Mouse (Mus musculus): Measurements from ENCODE around the gene Sept9. TPM values are rescaled to one million over a fixed set of nuclear protein-coding genes. Genes with fewer than 3 reads are reported as not detected.

The Sept9 gene
- polyA plus RNA-seq, 1 experiment from 2014 or later, result 149 TPM

- Histone ChIP-seq H3K27me3 (ENCODE audit: insufficient read depth, low read length) (peaks cover 34% of the 10 kb centered on the region), H3K4me2 (peak overlapping the region; percentile 49; the same call in 1 of the 2 replicates), H3K4me3 (ENCODE audit: low read depth, low read length) (peak overlapping the region; percentile 4; the same call in 1 of the 2 replicates), H3K9ac (peak overlapping the region; percentile 3; the same call in 1 of the 2 replicates), H3K4me1 (ENCODE audit: insufficient read depth) (peaks cover 5% of the 10 kb centered on the region), H3K27ac (ENCODE audit: low read depth) (no peak overlapping the region), H3K36me3 (ENCODE audit: insufficient read depth) (no peaks in the 10 kb centered on the region), H3K9me3 (ENCODE audit: low read depth, low read length) (no peaks in the 10 kb centered on the region)
- TF ChIP-seq CTCF (IDR thresholded peaks at IDR 0.05; ENCODE audit: low read depth), result no peak
- no peak; the same call in 1 of the 2 replicates for ATAC-seq (ENCODE audit: insufficient read depth)
- WGBS, result 3% methylated on average over 9 of the region's 9 CpGs
- DNase-seq, result no peak
Measured at GRCm38 (mm10) chr11:117395228-117395627, 195.8 kb downstream of the Sept9 start.

GRCm38 (mm10) chr11:117396929-117397328, 197.5 kb downstream of the Sept9 start:
- Histone ChIP-seq H3K4me2 (no peak overlapping the region), H3K27me3 (ENCODE audit: insufficient read depth, low read length) (peaks cover 34% of the 10 kb centered on the region), H3K9me3 (ENCODE audit: low read depth, low read length) (no peaks in the 10 kb centered on the region), H3K4me1 (ENCODE audit: insufficient read depth) (peaks cover 5% of the 10 kb centered on the region), H3K27ac (ENCODE audit: low read depth) (no peak overlapping the region), H3K9ac (no peak overlapping the region), H3K36me3 (ENCODE audit: insufficient read depth) (no peaks in the 10 kb centered on the region), H3K4me3 (ENCODE audit: low read depth, low read length) (no peak overlapping the region)
- no peak for ATAC-seq (ENCODE audit: insufficient read depth)
- no peak for TF ChIP-seq CTCF (IDR thresholded peaks at IDR 0.05; ENCODE audit: low read depth)
- 82% methylated on average over 3 of the region's 3 CpGs for WGBS
- no peak for DNase-seq

GRCm38 (mm10) chr11:117397755-117398154, 198.3 kb downstream of the Sept9 start:
- 28% methylated on average over 4 of the region's 4 CpGs for whole genome bisulfite sequencing
- H3K27ac ChIP-seq (ENCODE audit: low read depth), result no peak overlapping the region

GRCm38 (mm10) chr11:117398191-117398590, 198.7 kb downstream of the Sept9 start:
- no peaks in the 10 kb centered on the region for H3K9me3 ChIP-seq (ENCODE audit: low read depth, low read length)
- no peak overlapping the region for H3K9ac ChIP-seq
- DNase-seq (no peak), ATAC-seq (ENCODE audit: insufficient read depth) (no peak)
- 26% methylated on average over 7 of the region's 7 CpGs for WGBS
- no peak overlapping the region for H3K4me3 ChIP-seq (ENCODE audit: low read depth, low read length)
- peaks cover 31% of the 10 kb centered on the region for H3K27me3 ChIP-seq (ENCODE audit: insufficient read depth, low read length)
- no peak overlapping the region for H3K27ac ChIP-seq (ENCODE audit: low read depth)
- no peaks in the 10 kb centered on the region for H3K36me3 ChIP-seq (ENCODE audit: insufficient read depth)
- no peak for TF ChIP-seq CTCF (IDR thresholded peaks at IDR 0.05; ENCODE audit: low read depth)
- H3K4me2 ChIP-seq, result no peak overlapping the region
- peaks cover 5% of the 10 kb centered on the region for H3K4me1 ChIP-seq (ENCODE audit: insufficient read depth)

More at GRCm38 (mm10) chr11:117397755-117398154, 198.3 kb downstream of the Sept9 start:
- peak; percentile 40 for DNase-seq
- no peak overlapping the region for H3K4me3 ChIP-seq (ENCODE audit: low read depth, low read length)
- no peaks in the 10 kb centered on the region for H3K9me3 ChIP-seq (ENCODE audit: low read depth, low read length)
- H3K36me3 ChIP-seq (ENCODE audit: insufficient read depth), result no peaks in the 10 kb centered on the region
- no peak overlapping the region for H3K4me2 ChIP-seq
- peaks cover 5% of the 10 kb centered on the region for H3K4me1 ChIP-seq (ENCODE audit: insufficient read depth)
- TF ChIP-seq CTCF (IDR thresholded peaks at IDR 0.05; ENCODE audit: low read depth), result peak; percentile 51
- peaks cover 34% of the 10 kb centered on the region for H3K27me3 ChIP-seq (ENCODE audit: insufficient read depth, low read length)
- ATAC-seq (ENCODE audit: insufficient read depth), result no peak
- H3K9ac ChIP-seq, result no peak overlapping the region

GRCm38 (mm10) chr11:117401583-117402367, 202.3 kb downstream of the Sept9 start:
- peak; percentile 46 for TF ChIP-seq CTCF (IDR thresholded peaks at IDR 0.05; ENCODE audit: low read depth)
- Histone ChIP-seq H3K4me2 (no peak overlapping the region), H3K9ac (no peak overlapping the region), H3K27me3 (ENCODE audit: insufficient read depth, low read length) (peaks cover 11% of the 10 kb centered on the region; the same call in 1 of the 2 replicates), H3K36me3 (ENCODE audit: insufficient read depth) (no peaks in the 10 kb centered on the region), H3K4me1 (ENCODE audit: insufficient read depth) (0 out of 2 replicates have a peak, but pooled peaks cover under 1% of the 10 kb centered on the region), H3K27ac (ENCODE audit: low read depth) (no peak overlapping the region), H3K9me3 (ENCODE audit: low read depth, low read length) (no peaks in the 10 kb centered on the region), H3K4me3 (ENCODE audit: low read depth, low read length) (no peak overlapping the region)
- ATAC-seq (ENCODE audit: insufficient read depth) (no peak), DNase-seq (no peak)
- WGBS, result 81% methylated on average over 10 of the region's 10 CpGs

- Histone ChIP-seq H3K36me3 (ENCODE audit: insufficient read depth) (no peaks in the 10 kb centered on the region), H3K27me3 (ENCODE audit: insufficient read depth, low read length) (peaks cover 11% of the 10 kb centered on the region; the same call in 1 of the 2 replicates), H3K4me3 (ENCODE audit: low read depth, low read length) (no peak overlapping the region), H3K9ac (no peak overlapping the region), H3K4me2 (no peak overlapping the region), H3K9me3 (ENCODE audit: low read depth, low read length) (no peaks in the 10 kb centered on the region), H3K4me1 (ENCODE audit: insufficient read depth) (peaks cover 4% of the 10 kb centered on the region; the same call in 1 of the 2 replicates), H3K27ac (ENCODE audit: low read depth) (no peak overlapping the region)
- WGBS, result 73% methylated on average over 11 of the region's 11 CpGs
- no peak for TF ChIP-seq CTCF (IDR thresholded peaks at IDR 0.05; ENCODE audit: low read depth)
- no peak for DNase-seq
- no peak for ATAC-seq (ENCODE audit: insufficient read depth)
Measured at GRCm38 (mm10) chr11:117402550-117402949, 203.1 kb downstream of the Sept9 start.

- 82% methylated on average over 6 of the region's 6 CpGs for WGBS
- no peaks in the 10 kb centered on the region for H3K9me3 ChIP-seq (ENCODE audit: low read depth, low read length)
- DNase-seq (no peak), ATAC-seq (ENCODE audit: insufficient read depth) (no peak)
- TF ChIP-seq CTCF (IDR thresholded peaks at IDR 0.05; ENCODE audit: low read depth), result no peak
- H3K9ac ChIP-seq, result no peak overlapping the region
- H3K4me1 ChIP-seq (ENCODE audit: insufficient read depth), result peaks cover 4% of the 10 kb centered on the region; the same call in 1 of the 2 replicates
- H3K36me3 ChIP-seq (ENCODE audit: insufficient read depth), result no peaks in the 10 kb centered on the region
- no peak overlapping the region for H3K27ac ChIP-seq (ENCODE audit: low read depth)
- H3K4me2 ChIP-seq, result no peak overlapping the region
- no peak overlapping the region for H3K4me3 ChIP-seq (ENCODE audit: low read depth, low read length)
- H3K27me3 ChIP-seq (ENCODE audit: insufficient read depth, low read length), result peaks cover 6% of the 10 kb centered on the region; the same call in 1 of the 2 replicates
Measured at GRCm38 (mm10) chr11:117403073-117403472, 203.6 kb downstream of the Sept9 start.
